Mouse (Mus musculus) MEL (cell line): ENCODE results near the gene Nav1.

ENCODE experiments used
- CTCF ChIP-seq, 3 experiments: IDR thresholded peaks in 2 of 3; conservative IDR thresholded peaks in 1 of 3; 2 replicates each; pipeline ENCODE4 v1.5.1; 2011 to 2012; ENCODE audit warnings: low read length in 3 of 3, low read depth in 2 of 3, mild to moderate bottlenecking in 2 of 3, improper control_type of control experiment in 1 of 3, inconsistent platforms in 1 of 3, mixed read lengths in 1 of 3, moderate library complexity in 1 of 3; ENCODE audit not compliant: control insufficient read depth in 1 of 3, insufficient read depth in 1 of 3, poor library complexity in 1 of 3, severe bottlenecking in 1 of 3
- GATA1 ChIP-seq: IDR thresholded peaks from 2 replicates; pipeline ENCODE4 v1.6.1; 2011; ENCODE audit warnings: low read depth, low read length, improper control_type of control experiment
- MAFK ChIP-seq: IDR thresholded peaks from 2 replicates; pipeline ENCODE4 v1.6.1; 2011; ENCODE audit warnings: low read depth, mild to moderate bottlenecking, low read length, improper control_type of control experiment, borderline replicate concordance
- MAZ ChIP-seq: IDR thresholded peaks from 2 replicates; pipeline ENCODE4 v1.6.1; 2012; ENCODE audit warnings: low read depth, mild to moderate bottlenecking, inconsistent platforms, low read length, improper control_type of control experiment
- POLR2A ChIP-seq, 2 experiments: IDR thresholded peaks; 2 replicates each; pipeline ENCODE4 v1.6.1; 2011 to 2012; ENCODE audit warnings: low read length in 2 of 2, mild to moderate bottlenecking in 2 of 2, control low read depth in 1 of 2, improper control_type of control experiment in 1 of 2, low read depth in 1 of 2, moderate library complexity in 1 of 2; ENCODE audit not compliant: control insufficient read depth in 1 of 2, insufficient read depth in 1 of 2, poor library complexity in 1 of 2
- RCOR1 ChIP-seq: IDR thresholded peaks from 2 replicates; pipeline ENCODE4 v1.6.1; 2012; ENCODE audit warnings: low read depth, mild to moderate bottlenecking, inconsistent platforms, low read length, improper control_type of control experiment

GRCm38 (mm10) chr1:135609621-135610020, 2.5 kb upstream of the Nav1 start:
- TF ChIP-seq MAZ (no peak), CTCF (IDR thresholded peaks at IDR 0.05 in 2 of 3, conservative IDR thresholded peaks at IDR 0.05 in 1 of 3; ENCODE audit: control insufficient read depth in 1 of 3, insufficient read depth in 1 of 3, low read depth in 2 of 3, low read length in 3 of 3, poor library complexity in 1 of 3, severe bottlenecking in 1 of 3) (no peak), RCOR1 (no peak), MAFK (no peak), GATA1 (no peak), POLR2A (IDR thresholded peaks at IDR 0.05; ENCODE audit: control insufficient read depth in 1 of 2, insufficient read depth in 1 of 2, low read depth in 1 of 2, low read length in 2 of 2, poor library complexity in 1 of 2) (no peak)
